Mouse (Mus musculus) intestine, embryonic 16.5 days (tissue): ENCODE data around the gene Cntn2. TPM values are rescaled to one million over a fixed set of nuclear protein-coding genes. Genes with fewer than 3 reads are reported as not detected.

Source experiments
- ATAC-seq: fragments of 200-750 bp; cut with Nextera tagmentation; 2 replicates; pipeline ENCODE4 v1.8.0; 2017; ENCODE audit warnings: moderate TSS enrichment, moderate library complexity
- H3K27ac ChIP-seq: fragments of 300-500 bp; sonication (generic); 2 replicates; pipeline ENCODE4 v1.5.1; 2014; ENCODE audit warnings: mild to moderate bottlenecking, low read length
- H3K27me3 ChIP-seq: fragments of 300-500 bp; sonication (generic); replicated peaks from 2 replicates; pipeline ENCODE4 v1.6.1; 2014; ENCODE audit warnings: low read length, control low read depth, mixed read lengths; ENCODE audit not compliant: control insufficient read depth, insufficient read depth
- H3K36me3 ChIP-seq: fragments of 300-500 bp; sonication (generic); 2 replicates; pipeline ENCODE4 v1.6.1; 2014; ENCODE audit warnings: low read length, control low read depth; ENCODE audit not compliant: control insufficient read depth, insufficient read depth
- H3K4me1 ChIP-seq: fragments of 300-500 bp; sonication (generic); 2 replicates; pipeline ENCODE4 v1.6.1; 2014; ENCODE audit warnings: low read length, control low read depth, mixed read lengths; ENCODE audit not compliant: control insufficient read depth, insufficient read depth
- H3K4me2 ChIP-seq: fragments of 300-500 bp; sonication (generic); 2 replicates; pipeline ENCODE4 v1.6.1; 2014; ENCODE audit warnings: low read depth, low read length, control low read depth
- H3K4me3 ChIP-seq: fragments of 300-500 bp; sonication (generic); 2 replicates; pipeline ENCODE4 v1.5.1; 2014; ENCODE audit warnings: mild to moderate bottlenecking, low read length
- H3K9ac ChIP-seq: fragments of 300-500 bp; sonication (generic); 2 replicates; pipeline ENCODE4 v1.6.1; 2014; ENCODE audit warnings: low read depth, low read length
- H3K9me3 ChIP-seq: fragments of 300-500 bp; sonication (generic); 2 replicates; pipeline ENCODE4 v1.6.1; 2016; ENCODE audit warnings: low read length, control low read depth; ENCODE audit not compliant: control insufficient read depth
- WGBS: fragments of 180-500 bp; shearing (Covaris S2); extraction: QIAGEN DNeasy Blood & Tissue Kit; methylation state at CpG from one replicate; pipeline ENCODE4 v1.1.7; 2014; 5-methylcytosine and 5-hydroxymethylcytosine counted together
- polyA plus RNA-seq: library from polyadenylated mRNA; unstranded; fragments of >200 nt; fragmentation: Nextera tagmentation; extraction: Ambion mirVana; gene quantifications from 2 replicates; pipeline ENCODE4 v1.2.1, GENCODE M21; 2015

The Cntn2 gene
- polyA plus RNA-seq, 1 experiment from 2014 or later, result 0.27 TPM

DNA sequence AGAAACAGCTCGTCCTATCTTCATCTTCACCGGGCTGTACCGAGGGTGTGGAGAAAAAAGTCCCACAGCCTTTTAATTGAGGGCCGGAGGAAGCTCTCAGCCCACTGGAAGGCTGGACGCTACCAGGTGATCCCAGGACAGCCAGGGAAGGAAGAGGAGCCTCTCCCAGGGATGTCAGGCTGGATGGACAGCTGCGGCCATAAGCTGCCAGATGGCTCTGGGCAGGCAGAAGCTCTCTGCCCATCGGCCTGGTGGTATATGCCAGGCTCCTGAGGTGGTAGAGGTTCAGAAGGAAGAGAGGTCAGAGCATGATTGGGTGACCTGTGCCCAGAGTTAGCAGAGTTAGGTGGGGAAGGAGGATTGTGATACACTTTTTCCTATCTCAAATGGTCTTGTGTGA, 29.8 kb upstream of the Cntn2 start:
- Histone ChIP-seq H3K27me3 (no peaks in the 10 kb centered on the region), H3K4me1 (no peaks in the 10 kb centered on the region), H3K36me3 (no peaks in the 10 kb centered on the region), H3K9ac (no peak overlapping the region), H3K9me3 (no peaks in the 10 kb centered on the region), H3K4me3 (no peak overlapping the region), H3K4me2 (no peak overlapping the region), H3K27ac (no peak overlapping the region)
- WGBS, result 93% methylated on average over 7 of the region's 7 CpGs
- ATAC-seq, result no peak

DNA sequence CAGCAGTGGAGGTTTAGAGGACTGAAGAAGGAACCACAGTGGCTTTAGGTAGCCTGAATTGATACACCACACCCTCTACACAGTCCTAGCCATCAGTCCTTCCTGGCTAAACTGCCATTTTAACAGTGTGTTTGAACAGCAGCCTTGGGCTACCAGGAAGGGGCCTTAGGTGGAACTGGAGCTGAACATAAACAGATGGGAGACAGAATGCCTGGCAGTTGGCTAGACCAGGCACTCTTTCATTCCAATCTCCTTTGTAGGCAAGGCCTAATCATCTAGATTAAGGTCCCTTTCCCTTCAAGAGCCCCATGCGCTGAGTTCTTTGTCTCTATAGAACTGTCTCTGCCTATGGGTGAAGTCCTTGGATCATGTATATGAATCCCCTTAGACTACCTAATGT, 28.6 kb upstream of the Cntn2 start:
- H3K9me3 ChIP-seq, result no peaks in the 10 kb centered on the region
- no peaks in the 10 kb centered on the region for H3K4me1 ChIP-seq
- H3K36me3 ChIP-seq, result no peaks in the 10 kb centered on the region
- no peak overlapping the region for H3K4me3 ChIP-seq
- H3K9ac ChIP-seq, result no peak overlapping the region
- no peak overlapping the region for H3K4me2 ChIP-seq
- H3K27me3 ChIP-seq, result no peaks in the 10 kb centered on the region
- WGBS, result 92% methylated on average over 1 of the region's 1 CpGs
- ATAC-seq, result no peak
- H3K27ac ChIP-seq, result no peak overlapping the region

DNA sequence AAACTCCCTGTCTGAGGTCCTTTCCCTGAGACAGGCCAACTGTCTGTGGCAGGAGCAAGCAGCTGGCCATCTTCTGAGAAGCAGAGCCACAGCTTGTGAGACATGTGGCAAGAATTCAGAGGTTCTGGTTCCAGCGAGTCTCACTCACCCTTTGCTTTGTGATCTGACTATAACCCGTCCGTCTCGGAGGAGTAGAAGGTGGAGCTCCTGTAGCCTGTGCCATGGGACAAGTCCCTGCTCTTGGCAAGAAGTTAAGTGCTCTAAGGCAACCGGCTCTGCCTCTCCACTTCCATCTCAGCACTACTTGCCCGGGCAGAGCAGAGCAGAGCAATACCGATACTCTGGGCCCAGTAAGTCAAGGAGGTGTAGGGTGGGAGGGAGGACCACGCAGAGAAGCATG, 27.9 kb upstream of the Cntn2 start:
- no peak overlapping the region for H3K4me2 ChIP-seq
- H3K4me1 ChIP-seq, result no peaks in the 10 kb centered on the region
- H3K27ac ChIP-seq, result no peak overlapping the region
- no peak for ATAC-seq
- H3K36me3 ChIP-seq, result no peaks in the 10 kb centered on the region
- no peaks in the 10 kb centered on the region for H3K27me3 ChIP-seq
- H3K4me3 ChIP-seq, result no peak overlapping the region
- H3K9ac ChIP-seq, result no peak overlapping the region
- 84% methylated on average over 8 of the region's 8 CpGs for WGBS
- H3K9me3 ChIP-seq, result no peaks in the 10 kb centered on the region

DNA sequence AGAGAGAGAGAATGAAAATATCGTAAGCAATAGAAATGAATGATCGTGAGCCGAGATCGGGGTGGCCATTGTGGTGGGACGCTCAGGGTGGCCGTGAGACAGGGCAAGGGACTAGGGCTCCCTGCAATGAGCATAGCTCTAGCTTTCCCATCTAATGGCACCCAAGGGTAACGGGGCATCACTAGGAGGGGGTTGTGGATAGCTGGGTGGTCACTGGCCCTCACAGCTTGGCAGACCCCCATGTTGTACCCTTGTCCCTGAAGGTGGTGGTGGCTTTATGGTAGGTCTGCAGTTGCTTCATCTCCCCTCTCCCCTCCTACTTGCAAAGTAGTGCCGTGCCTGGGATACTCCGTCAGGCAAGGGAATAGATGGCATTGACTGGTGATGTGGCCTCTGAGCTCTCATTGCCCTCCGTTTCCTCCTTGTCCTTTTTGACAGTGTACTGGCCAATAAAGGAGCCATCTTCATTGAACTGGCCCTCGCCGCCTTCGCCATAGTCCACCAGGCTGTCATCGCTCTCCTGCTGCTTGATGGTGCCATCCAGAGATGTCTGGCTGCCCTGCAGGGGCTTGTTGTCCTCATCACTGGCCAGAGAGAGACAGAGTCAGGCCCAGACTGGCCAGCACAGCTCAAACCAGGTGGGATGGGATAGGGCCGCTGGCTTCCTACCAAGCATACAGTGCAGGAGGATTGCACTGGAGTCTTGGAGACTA, 27.2 kb upstream of the Cntn2 start:
- Histone ChIP-seq H3K9ac (no peak overlapping the region), H3K9me3 (no peaks in the 10 kb centered on the region), H3K4me2 (no peak overlapping the region), H3K36me3 (no peaks in the 10 kb centered on the region), H3K4me1 (no peaks in the 10 kb centered on the region), H3K4me3 (no peak overlapping the region), H3K27ac (no peak overlapping the region), H3K27me3 (no peaks in the 10 kb centered on the region)
- 91% methylated on average over 15 of the region's 15 CpGs for WGBS
- ATAC-seq, result no peak

DNA sequence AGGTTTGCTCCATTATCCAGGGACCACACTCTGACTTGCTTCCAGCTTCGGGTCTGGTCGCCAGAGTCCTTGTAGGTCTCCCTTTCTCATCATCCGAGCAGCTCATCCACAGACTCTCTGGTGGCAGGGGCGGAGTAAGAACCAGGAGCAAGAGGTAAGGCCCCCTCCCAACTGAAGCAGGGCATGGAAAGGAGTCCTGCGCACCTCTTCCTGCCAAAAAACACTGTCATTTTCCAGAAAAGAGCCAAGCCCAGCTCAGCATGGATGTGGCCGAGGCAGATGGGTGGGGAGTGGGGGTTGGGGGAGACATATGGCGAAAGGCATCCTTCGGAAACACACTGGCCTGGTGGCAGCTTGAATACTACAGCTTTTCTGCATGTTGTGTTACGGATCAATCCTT, 26.5 kb upstream of the Cntn2 start:
- Histone ChIP-seq H3K27me3 (no peaks in the 10 kb centered on the region), H3K4me3 (no peak overlapping the region), H3K4me1 (no peaks in the 10 kb centered on the region), H3K4me2 (no peak overlapping the region), H3K9me3 (no peaks in the 10 kb centered on the region), H3K27ac (no peak overlapping the region), H3K36me3 (no peaks in the 10 kb centered on the region), H3K9ac (no peak overlapping the region)
- ATAC-seq, result no peak
- 80% methylated on average over 9 of the region's 9 CpGs for whole genome bisulfite sequencing

DNA sequence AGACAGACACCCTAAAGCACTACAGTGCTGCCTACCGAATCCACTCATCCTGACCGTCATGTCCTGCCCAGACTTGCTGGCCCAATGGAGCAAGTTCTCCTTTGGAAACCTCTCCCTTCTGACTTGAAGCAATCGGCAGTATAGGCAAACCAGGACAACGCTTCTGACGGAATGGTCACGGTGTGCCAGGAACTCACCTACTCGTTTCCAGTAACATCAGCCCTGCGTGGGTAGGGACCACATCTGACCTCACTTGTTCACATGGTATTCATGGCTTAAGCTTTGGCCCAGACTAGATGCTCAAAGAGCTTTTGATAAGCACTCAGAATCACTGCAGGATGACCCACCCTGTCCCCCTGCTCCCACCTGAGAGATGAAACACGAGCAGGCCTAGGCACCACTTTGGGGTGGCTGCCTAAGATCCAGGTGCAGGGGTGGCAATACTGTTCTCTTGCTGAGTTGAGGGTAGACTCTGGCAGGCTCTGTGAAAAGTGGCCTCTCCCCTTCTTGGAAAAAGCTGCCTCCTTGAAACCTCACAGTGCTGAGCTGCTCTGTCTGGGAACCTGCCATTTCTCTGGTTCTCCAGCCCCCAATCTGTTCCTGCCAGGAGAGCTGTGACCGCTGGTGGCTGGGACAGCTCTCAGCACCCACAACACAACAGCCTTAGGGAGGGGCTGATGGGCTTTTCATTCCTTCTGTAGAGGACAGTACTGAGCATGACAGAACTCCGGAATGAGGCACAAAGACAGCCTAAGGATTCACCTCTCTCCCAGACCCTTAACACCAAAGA, 24.5 kb upstream of the Cntn2 start:
- H3K9ac ChIP-seq, result no peak overlapping the region
- H3K4me2 ChIP-seq, result no peak overlapping the region
- H3K4me1 ChIP-seq, result no peaks in the 10 kb centered on the region
- no peaks in the 10 kb centered on the region for H3K9me3 ChIP-seq
- H3K4me3 ChIP-seq, result no peak overlapping the region
- ATAC-seq, result no peak
- 84% methylated on average over 11 of the region's 11 CpGs for WGBS
- H3K27me3 ChIP-seq, result no peaks in the 10 kb centered on the region
- no peak overlapping the region for H3K27ac ChIP-seq
- H3K36me3 ChIP-seq, result no peaks in the 10 kb centered on the region

DNA sequence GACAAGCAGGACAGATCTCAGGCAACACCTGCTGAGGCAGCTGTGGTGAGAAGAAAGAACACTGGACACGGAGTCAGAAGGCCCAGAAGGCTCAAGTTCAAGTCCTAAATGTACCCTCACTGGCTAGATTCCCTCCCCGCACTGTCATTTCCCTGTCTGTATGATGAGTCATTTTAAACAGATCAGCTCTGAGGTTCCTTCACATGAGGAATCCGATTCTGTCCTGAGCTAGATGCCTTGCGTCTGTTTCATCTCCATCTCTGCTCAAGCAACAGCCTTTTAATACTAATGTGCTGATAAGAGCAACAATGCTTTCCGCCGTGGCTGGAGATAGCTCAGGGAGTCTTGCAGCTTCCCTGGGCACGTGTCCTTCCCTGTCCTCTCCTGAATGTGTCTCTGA, 22.7 kb upstream of the Cntn2 start:
- no peak for ATAC-seq
- Histone ChIP-seq H3K36me3 (no peaks in the 10 kb centered on the region), H3K9ac (no peak overlapping the region), H3K4me1 (no peaks in the 10 kb centered on the region), H3K27me3 (no peaks in the 10 kb centered on the region), H3K4me3 (no peak overlapping the region), H3K27ac (no peak overlapping the region), H3K9me3 (no peaks in the 10 kb centered on the region), H3K4me2 (no peak overlapping the region)
- WGBS, result 51% methylated on average over 7 of the region's 7 CpGs

DNA sequence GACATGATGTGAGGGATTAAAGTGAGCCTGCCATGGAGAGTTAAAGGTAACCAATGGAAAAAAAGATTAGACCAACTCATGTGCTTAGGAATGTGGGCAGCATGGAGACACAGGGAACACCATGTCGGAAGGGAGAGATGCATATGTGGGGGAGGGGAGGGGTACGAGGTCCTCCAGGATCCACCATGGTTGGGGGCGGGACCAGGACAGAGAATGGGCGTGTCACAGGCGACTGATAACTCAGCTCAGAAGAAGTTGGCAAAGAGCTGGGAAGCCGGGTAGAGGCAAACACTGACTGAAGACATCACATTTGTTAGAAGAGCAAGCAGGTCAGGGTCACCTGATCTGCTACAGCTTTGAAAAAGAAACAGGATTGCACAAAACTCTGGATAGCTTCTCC, 21.9 kb upstream of the Cntn2 start:
- H3K9ac ChIP-seq, result no peak overlapping the region
- H3K4me2 ChIP-seq, result no peak overlapping the region
- no peak overlapping the region for H3K27ac ChIP-seq
- ATAC-seq, result no peak
- no peak overlapping the region for H3K4me3 ChIP-seq
- no peaks in the 10 kb centered on the region for H3K9me3 ChIP-seq
- no peaks in the 10 kb centered on the region for H3K36me3 ChIP-seq
- 0 out of 2 replicates have a peak, but pooled peaks cover 3% of the 10 kb centered on the region for H3K27me3 ChIP-seq
- 25% methylated on average over 6 of the region's 6 CpGs for WGBS
- no peaks in the 10 kb centered on the region for H3K4me1 ChIP-seq

DNA sequence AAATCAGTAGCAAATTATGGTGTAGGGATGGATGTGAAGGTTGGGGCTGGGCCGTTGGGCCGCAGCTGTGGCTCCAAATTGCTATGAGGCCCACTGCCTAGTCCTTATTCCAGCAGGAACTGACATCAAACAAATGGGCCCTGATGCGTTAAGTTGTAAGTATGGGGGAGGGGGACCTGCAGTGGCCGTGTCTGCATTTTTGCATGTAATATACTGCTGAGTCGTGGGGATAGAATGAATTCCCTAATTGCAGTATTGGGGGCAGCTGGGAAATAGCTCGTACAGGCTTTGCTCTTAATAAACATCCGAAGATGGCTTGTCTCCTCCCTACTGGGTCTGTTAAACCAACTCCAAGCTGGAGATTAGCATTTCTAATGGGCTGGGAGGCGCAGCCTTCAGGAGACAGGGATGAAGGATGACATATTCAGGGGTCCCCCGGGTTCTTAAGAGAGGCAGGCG, 19.3 kb upstream of the Cntn2 start:
- 36% methylated on average over 10 of the region's 10 CpGs for WGBS
- no peaks in the 10 kb centered on the region for H3K9me3 ChIP-seq
- no peak overlapping the region for H3K4me3 ChIP-seq
- 0 out of 2 replicates have a peak, but pooled peaks cover 3% of the 10 kb centered on the region for H3K27me3 ChIP-seq
- peaks cover 11% of the 10 kb centered on the region for H3K4me1 ChIP-seq
- H3K9ac ChIP-seq, result no peak overlapping the region
- no peak overlapping the region for H3K4me2 ChIP-seq
- no peak for ATAC-seq
- no peak overlapping the region for H3K27ac ChIP-seq
- no peaks in the 10 kb centered on the region for H3K36me3 ChIP-seq
